Mouse (Mus musculus): ENCODE results near the gene Ttc39b. TPM values are rescaled to one million over a fixed set of nuclear protein-coding genes. Genes with fewer than 3 reads are reported as not detected.

Ttc39b gene
- polyA plus RNA-seq, 1 experiment from 2014 or later: 5.1 TPM

GRCm38 (mm10) chr4:83270481-83270880 lies 53.6 kb downstream of the Ttc39b start:
- Histone ChIP-seq H3K9me3 (replicated peaks) (no peaks in the 10 kb centered on the region), H3K9ac (no peak overlapping the region), H3K4me3 (replicated peaks) (no peak overlapping the region), H3K4me2 (replicated peaks) (no peak overlapping the region), H3K4me1 (no peaks in the 10 kb centered on the region), H3K36me3 (no peaks in the 10 kb centered on the region), H3K27me3 (no peaks in the 10 kb centered on the region), H3K27ac (replicated peaks) (no peak overlapping the region)
- WGBS: 93% methylated on average over 8 of the region's 8 CpGs
- no peak for ATAC-seq (ENCODE audit: insufficient number of reproducible peaks, low FRiP score, low TSS enrichment, low read depth)

GRCm38 (mm10) chr4:83269614-83270013 lies 54.4 kb downstream of the Ttc39b start:
- Histone ChIP-seq H3K36me3 (no peaks in the 10 kb centered on the region), H3K9ac (no peak overlapping the region), H3K4me3 (replicated peaks) (no peak overlapping the region), H3K9me3 (replicated peaks) (no peaks in the 10 kb centered on the region), H3K27me3 (no peaks in the 10 kb centered on the region), H3K4me1 (no peaks in the 10 kb centered on the region), H3K27ac (replicated peaks) (no peak overlapping the region), H3K4me2 (replicated peaks) (no peak overlapping the region)
- no peak for ATAC-seq (ENCODE audit: insufficient number of reproducible peaks, low FRiP score, low TSS enrichment, low read depth)
- WGBS: 77% methylated on average over 6 of the region's 6 CpGs

- ATAC-seq (ENCODE audit: insufficient number of reproducible peaks, low FRiP score, low TSS enrichment, low read depth): no peak
- 78% methylated on average over 14 of the region's 14 CpGs for WGBS
- H3K9me3 ChIP-seq (replicated peaks): no peaks in the 10 kb centered on the region
- H3K4me3 ChIP-seq (replicated peaks): no peak overlapping the region
- H3K4me2 ChIP-seq (replicated peaks): no peak overlapping the region
- no peak overlapping the region for H3K9ac ChIP-seq
- no peaks in the 10 kb centered on the region for H3K36me3 ChIP-seq
- H3K4me1 ChIP-seq: no peaks in the 10 kb centered on the region
- H3K27me3 ChIP-seq: no peaks in the 10 kb centered on the region
- no peak overlapping the region for H3K27ac ChIP-seq (replicated peaks)
These were observed 57.9 kb downstream of the Ttc39b start for GRCm38 (mm10) chr4:83265926-83266692.

- Histone ChIP-seq H3K9ac (no peak overlapping the region), H3K9me3 (replicated peaks) (no peaks in the 10 kb centered on the region), H3K27ac (replicated peaks) (no peak overlapping the region), H3K4me1 (no peaks in the 10 kb centered on the region), H3K4me3 (replicated peaks) (no peak overlapping the region), H3K27me3 (no peaks in the 10 kb centered on the region), H3K36me3 (no peaks in the 10 kb centered on the region), H3K4me2 (replicated peaks) (no peak overlapping the region)
- 84% methylated on average over 2 of the region's 2 CpGs for WGBS
- ATAC-seq (ENCODE audit: insufficient number of reproducible peaks, low FRiP score, low TSS enrichment, low read depth): no peak
These were observed 59.2 kb downstream of the Ttc39b start for GRCm38 (mm10) chr4:83264832-83265231.

GRCm38 (mm10) chr4:83261998-83262397 lies 62.1 kb downstream of the Ttc39b start:
- Histone ChIP-seq H3K9ac (no peak overlapping the region), H3K9me3 (replicated peaks) (no peaks in the 10 kb centered on the region), H3K4me3 (replicated peaks) (no peak overlapping the region), H3K4me1 (no peaks in the 10 kb centered on the region), H3K27ac (replicated peaks) (no peak overlapping the region), H3K27me3 (no peaks in the 10 kb centered on the region), H3K36me3 (no peaks in the 10 kb centered on the region), H3K4me2 (replicated peaks) (no peak overlapping the region)
- WGBS: 15% methylated on average over 2 of the region's 2 CpGs
- ATAC-seq (ENCODE audit: insufficient number of reproducible peaks, low FRiP score, low TSS enrichment, low read depth): no peak; the same call in 1 of the 2 replicates

- H3K4me1 ChIP-seq: no peaks in the 10 kb centered on the region
- ATAC-seq (ENCODE audit: insufficient number of reproducible peaks, low FRiP score, low TSS enrichment, low read depth): no peak
- no peak overlapping the region for H3K9ac ChIP-seq
- 78% methylated on average over 4 of the region's 4 CpGs for WGBS
- H3K27ac ChIP-seq (replicated peaks): no peak overlapping the region
- no peaks in the 10 kb centered on the region for H3K9me3 ChIP-seq (replicated peaks)
- H3K36me3 ChIP-seq: no peaks in the 10 kb centered on the region
- no peaks in the 10 kb centered on the region for H3K27me3 ChIP-seq
- no peak overlapping the region for H3K4me3 ChIP-seq (replicated peaks)
- no peak overlapping the region for H3K4me2 ChIP-seq (replicated peaks)
These were observed 64.4 kb downstream of the Ttc39b start for GRCm38 (mm10) chr4:83259690-83260089.

GRCm38 (mm10) chr4:83258273-83258672 lies 65.8 kb downstream of the Ttc39b start:
- no peak overlapping the region for H3K27ac ChIP-seq (replicated peaks)
- ATAC-seq (ENCODE audit: insufficient number of reproducible peaks, low FRiP score, low TSS enrichment, low read depth): no peak
- no peaks in the 10 kb centered on the region for H3K36me3 ChIP-seq
- no peak overlapping the region for H3K4me2 ChIP-seq (replicated peaks)
- no peaks in the 10 kb centered on the region for H3K4me1 ChIP-seq
- no peak overlapping the region for H3K4me3 ChIP-seq (replicated peaks)
- no peaks in the 10 kb centered on the region for H3K27me3 ChIP-seq
- no peak overlapping the region for H3K9ac ChIP-seq
- H3K9me3 ChIP-seq (replicated peaks): no peaks in the 10 kb centered on the region
- 85% methylated on average over 3 of the region's 3 CpGs for WGBS

GRCm38 (mm10) chr4:83257279-83258260 lies 66.5 kb downstream of the Ttc39b start:
- no peaks in the 10 kb centered on the region for H3K36me3 ChIP-seq
- WGBS: 50% methylated on average over 17 of the region's 17 CpGs
- H3K4me1 ChIP-seq: no peaks in the 10 kb centered on the region
- no peak for ATAC-seq (ENCODE audit: insufficient number of reproducible peaks, low FRiP score, low TSS enrichment, low read depth)
- no peak overlapping the region for H3K4me2 ChIP-seq (replicated peaks)
- no peak overlapping the region for H3K9ac ChIP-seq
- H3K27ac ChIP-seq (replicated peaks): no peak overlapping the region
- H3K4me3 ChIP-seq (replicated peaks): no peak overlapping the region
- no peaks in the 10 kb centered on the region for H3K27me3 ChIP-seq
- no peaks in the 10 kb centered on the region for H3K9me3 ChIP-seq (replicated peaks)

GRCm38 (mm10) chr4:83256779-83257178 lies 67.3 kb downstream of the Ttc39b start:
- 90% methylated on average over 11 of the region's 11 CpGs for WGBS
- no peak for ATAC-seq (ENCODE audit: insufficient number of reproducible peaks, low FRiP score, low TSS enrichment, low read depth)
- Histone ChIP-seq H3K36me3 (no peaks in the 10 kb centered on the region), H3K4me3 (replicated peaks) (no peak overlapping the region), H3K4me2 (replicated peaks) (no peak overlapping the region), H3K4me1 (no peaks in the 10 kb centered on the region), H3K27ac (replicated peaks) (no peak overlapping the region), H3K9me3 (replicated peaks) (no peaks in the 10 kb centered on the region), H3K9ac (no peak overlapping the region), H3K27me3 (no peaks in the 10 kb centered on the region)

- H3K4me2 ChIP-seq (replicated peaks): no peak overlapping the region
- 87% methylated on average over 10 of the region's 10 CpGs for WGBS
These were observed 69.1 kb downstream of the Ttc39b start for GRCm38 (mm10) chr4:83254941-83255340.

GRCm38 (mm10) chr4:83253679-83254078 lies 70.4 kb downstream of the Ttc39b start:
- no peak overlapping the region for H3K9ac ChIP-seq
- 92% methylated on average over 6 of the region's 6 CpGs for WGBS
- H3K4me2 ChIP-seq (replicated peaks): no peak overlapping the region
- H3K36me3 ChIP-seq: no peaks in the 10 kb centered on the region
- H3K9me3 ChIP-seq (replicated peaks): no peaks in the 10 kb centered on the region
- H3K27ac ChIP-seq (replicated peaks): no peak overlapping the region
- no peak overlapping the region for H3K4me3 ChIP-seq (replicated peaks)
- no peaks in the 10 kb centered on the region for H3K4me1 ChIP-seq
- ATAC-seq (ENCODE audit: insufficient number of reproducible peaks, low FRiP score, low TSS enrichment, low read depth): no peak
- H3K27me3 ChIP-seq: no peaks in the 10 kb centered on the region

More at GRCm38 (mm10) chr4:83254941-83255340, 69.1 kb downstream of the Ttc39b start:
- no peak overlapping the region for H3K4me3 ChIP-seq (replicated peaks)
- H3K9ac ChIP-seq: no peak overlapping the region
- no peaks in the 10 kb centered on the region for H3K9me3 ChIP-seq (replicated peaks)
- no peaks in the 10 kb centered on the region for H3K4me1 ChIP-seq
- H3K36me3 ChIP-seq: no peaks in the 10 kb centered on the region
- no peak for ATAC-seq (ENCODE audit: insufficient number of reproducible peaks, low FRiP score, low TSS enrichment, low read depth)
- no peaks in the 10 kb centered on the region for H3K27me3 ChIP-seq
- no peak overlapping the region for H3K27ac ChIP-seq (replicated peaks)

Measured in embryonic facial prominence, embryonic 15.5 days (tissue).